Mouse (Mus musculus) thymus, adult 2 months (tissue): ENCODE measurements around the gene Nlrp3. TPM values are rescaled to one million over a fixed set of nuclear protein-coding genes. Genes with fewer than 3 reads are reported as not detected.
"Not testable (repeated sequence)": the region's sequence is repeated elsewhere in the genome, so short reads cannot be mapped to it uniquely, and the experiment has no call there.

Source experiments
- DNase-seq: peaks from one replicate; pipeline ENCODE4 v3.0.0; 2021
- H3K27ac ChIP-seq: fragments of 200-500 bp; 2 replicates; pipeline ENCODE4 v1.5.1; 2012; ENCODE audit warnings: low read length, control low read depth; ENCODE audit not compliant: control insufficient read depth, insufficient read depth
- H3K27me3 ChIP-seq: fragments of 200-500 bp; 2 replicates; pipeline ENCODE4 v1.6.1; 2012; ENCODE audit warnings: mild to moderate bottlenecking, low read length, moderate library complexity, mixed read lengths; ENCODE audit not compliant: control insufficient read depth, insufficient read depth
- H3K36me3 ChIP-seq: fragments of 200-500 bp; 2 replicates; pipeline ENCODE4 v1.6.1; 2012; ENCODE audit warnings: mild to moderate bottlenecking, low read length, moderate library complexity; ENCODE audit not compliant: control insufficient read depth, insufficient read depth
- H3K4me1 ChIP-seq: fragments of 200-500 bp; replicated peaks from 2 replicates; pipeline ENCODE4 v1.6.1; 2012; ENCODE audit warnings: low read length; ENCODE audit not compliant: control insufficient read depth, insufficient read depth
- H3K4me3 ChIP-seq: fragments of 200-500 bp; 2 replicates; pipeline ENCODE4 v1.5.1; 2012; ENCODE audit warnings: mild to moderate bottlenecking, low read length, control low read depth, moderate library complexity; ENCODE audit not compliant: control insufficient read depth, insufficient read depth
- CTCF ChIP-seq: fragments of 200-500 bp; IDR thresholded peaks from 2 replicates; pipeline ENCODE4 v1.5.1; 2012; ENCODE audit warnings: mild to moderate bottlenecking, control low read depth, low read length, moderate library complexity, borderline replicate concordance; ENCODE audit not compliant: control insufficient read depth, poor library complexity, insufficient read depth; ENCODE audit errors: extremely low read depth
- POLR2A ChIP-seq: fragments of 200-500 bp; IDR thresholded peaks from 2 replicates; pipeline ENCODE4 v1.6.1; 2012; ENCODE audit warnings: mild to moderate bottlenecking, low read length, control low read depth, moderate library complexity; ENCODE audit not compliant: control insufficient read depth, poor library complexity, insufficient read depth; ENCODE audit errors: extremely low read depth
- WGBS: fragments of 180-500 bp; shearing (Covaris S2); methylation state at CpG from one replicate; pipeline ENCODE4 v1.1.7; 2018; 5-methylcytosine and 5-hydroxymethylcytosine counted together
- polyA plus RNA-seq: library from polyadenylated mRNA; depleted of rRNA; stranded (reverse); fragments of >200 nt; gene quantifications from 2 replicates; pipeline ENCODE4 v1.2.3, GENCODE M21; 2012

Nlrp3 gene
- polyA plus RNA-seq, 1 experiment: 0.70 TPM

DNA sequence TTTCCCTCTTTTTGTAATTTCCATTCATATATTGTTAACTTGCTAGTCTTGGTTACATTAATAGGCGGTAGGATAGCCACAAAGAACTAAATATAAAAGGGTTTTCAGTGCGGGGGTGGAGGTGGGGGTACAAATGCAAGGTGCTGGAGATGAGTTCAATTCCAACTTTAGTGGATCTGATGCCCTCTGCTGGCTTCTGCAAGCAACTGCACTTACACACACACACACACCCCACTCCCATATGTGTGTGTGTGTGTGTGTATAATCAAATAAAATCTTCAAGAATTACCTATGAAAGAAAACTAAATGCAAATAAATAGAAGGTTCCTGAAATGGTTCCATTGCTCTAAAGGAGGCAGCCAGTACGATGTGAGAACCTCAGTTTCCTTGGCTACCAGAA lies 27.9 kb downstream of the Nlrp3 start:
- Histone ChIP-seq H3K36me3 (no peaks in the 10 kb centered on the region), H3K27ac (no peak overlapping the region), H3K4me3 (no peak overlapping the region), H3K4me1 (no peaks in the 10 kb centered on the region), H3K27me3 (no peaks in the 10 kb centered on the region; the same call in 1 of the 2 replicates)
- no peak for TF ChIP-seq CTCF
- no peak for TF ChIP-seq POLR2A
- WGBS: 38% methylated on average over 3 of the region's 3 CpGs
- DNase-seq: peak; percentile 7

DNA sequence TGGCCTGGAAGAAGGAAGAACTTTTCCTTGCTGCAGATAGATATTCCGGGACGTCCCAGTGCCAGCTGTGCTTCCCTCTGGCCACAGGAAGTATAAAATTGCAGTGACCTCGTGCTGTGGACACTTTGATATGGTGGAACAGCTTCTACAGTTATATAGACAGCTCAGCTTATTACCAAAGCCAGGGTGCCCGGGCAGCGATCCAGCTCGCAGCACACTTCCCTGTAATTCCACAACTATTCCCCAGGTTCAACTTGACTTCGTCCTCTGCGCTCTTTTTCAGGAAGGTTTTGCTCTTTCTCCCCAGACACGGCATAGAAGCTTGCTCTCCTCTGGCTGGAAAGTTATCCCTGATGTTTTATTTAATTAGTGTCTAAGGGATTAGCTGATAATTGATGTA lies 34.4 kb downstream of the Nlrp3 start:
- Histone ChIP-seq H3K27me3 (no peaks in the 10 kb centered on the region; the same call in 1 of the 2 replicates), H3K4me1 (no peaks in the 10 kb centered on the region)
- TF ChIP-seq CTCF (no peak), POLR2A (no peak)

DNA sequence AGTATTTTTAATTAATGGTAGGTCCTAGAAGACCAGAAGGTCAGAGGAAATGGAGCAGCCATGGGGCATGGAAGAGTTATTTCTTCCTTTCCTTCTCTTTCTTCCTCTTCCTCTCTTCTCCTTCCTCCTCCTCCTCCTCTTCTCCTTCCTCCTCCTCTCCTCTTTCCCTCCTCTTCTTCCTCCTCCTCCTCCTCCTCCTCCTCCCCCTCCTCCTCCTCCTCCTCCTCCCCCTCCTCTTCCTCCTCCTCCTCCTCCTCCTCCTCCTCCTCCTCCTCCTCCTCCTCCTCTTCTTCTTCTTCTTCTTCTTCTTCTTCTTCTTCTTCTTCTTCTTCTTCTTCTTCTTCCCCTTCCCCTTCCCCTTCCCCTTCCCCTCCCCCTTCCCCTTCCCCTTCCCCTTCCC lies 34.8 kb downstream of the Nlrp3 start, which contains the start of gene Olfr222:
Gene Olfr222 (minus strand): TSS at position 101 of the 400 bp plus-strand sequence.
- not testable (repeated sequence) for H3K27me3 ChIP-seq, H3K27ac ChIP-seq, H3K36me3 ChIP-seq, H3K4me1 ChIP-seq, H3K4me3 ChIP-seq, DNase-seq

More for the DNA sequence above, 34.4 kb downstream of the Nlrp3 start:
- Histone ChIP-seq H3K4me3 (no peak overlapping the region), H3K36me3 (no peaks in the 10 kb centered on the region), H3K27ac (no peak overlapping the region)
- no peak for DNase-seq
- WGBS: 56% methylated on average over 9 of the region's 9 CpGs

DNA sequence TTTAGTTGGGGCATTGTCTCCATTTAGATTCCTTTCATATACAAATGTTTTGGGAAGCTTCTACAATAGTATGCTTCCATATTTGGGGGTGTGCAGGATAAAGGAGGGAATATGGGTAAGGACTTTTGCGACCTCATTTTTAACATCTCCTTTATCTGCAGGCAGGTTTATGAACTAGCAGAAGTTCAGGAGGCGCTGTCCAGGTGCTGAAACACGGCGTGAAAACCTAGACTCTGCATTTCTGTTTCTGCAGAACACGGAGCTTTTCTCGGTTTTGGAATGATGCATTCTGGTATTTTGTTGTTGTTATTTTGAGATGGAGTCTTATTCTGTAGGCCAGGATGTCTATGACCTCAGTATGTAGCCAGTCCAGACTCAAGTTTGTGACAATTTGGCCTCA lies 43.2 kb downstream of the Nlrp3 start:
- Histone ChIP-seq H3K36me3 (no peaks in the 10 kb centered on the region), H3K27ac (no peak overlapping the region), H3K27me3 (no peaks in the 10 kb centered on the region), H3K4me1 (no peaks in the 10 kb centered on the region), H3K4me3 (no peak overlapping the region)
- DNase-seq: peak; percentile 13
- no peak for TF ChIP-seq POLR2A
- no peak for TF ChIP-seq CTCF
- 19% methylated on average over 6 of the region's 6 CpGs for WGBS

DNA sequence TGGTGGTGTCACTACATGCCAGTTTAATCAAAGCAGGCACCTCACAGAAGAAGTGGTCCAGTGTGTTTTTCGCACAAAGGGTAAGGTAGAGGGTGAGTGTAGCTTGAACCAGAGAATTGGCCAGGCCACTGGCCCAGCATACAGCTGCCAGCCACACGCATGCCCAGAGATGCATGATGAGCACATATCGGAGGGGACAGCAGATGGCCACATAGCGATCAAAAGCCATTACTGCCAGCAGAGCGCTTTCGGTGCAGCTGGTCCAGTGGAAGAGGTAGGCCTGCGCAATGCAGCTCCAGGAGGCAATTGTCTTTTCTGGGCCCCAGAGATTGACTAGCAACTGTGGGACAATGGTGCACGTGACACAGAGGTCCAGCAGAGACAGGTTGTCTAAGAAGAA lies 48.1 kb downstream of the Nlrp3 start:
- DNase-seq: no peak
- Histone ChIP-seq H3K4me1 (no peaks in the 10 kb centered on the region), H3K27me3 (no peaks in the 10 kb centered on the region), H3K27ac (no peak overlapping the region), H3K36me3 (no peaks in the 10 kb centered on the region), H3K4me3 (no peak overlapping the region)
- TF ChIP-seq CTCF (no peak), POLR2A (no peak)
- WGBS: 92% methylated on average over 8 of the region's 8 CpGs

DNA sequence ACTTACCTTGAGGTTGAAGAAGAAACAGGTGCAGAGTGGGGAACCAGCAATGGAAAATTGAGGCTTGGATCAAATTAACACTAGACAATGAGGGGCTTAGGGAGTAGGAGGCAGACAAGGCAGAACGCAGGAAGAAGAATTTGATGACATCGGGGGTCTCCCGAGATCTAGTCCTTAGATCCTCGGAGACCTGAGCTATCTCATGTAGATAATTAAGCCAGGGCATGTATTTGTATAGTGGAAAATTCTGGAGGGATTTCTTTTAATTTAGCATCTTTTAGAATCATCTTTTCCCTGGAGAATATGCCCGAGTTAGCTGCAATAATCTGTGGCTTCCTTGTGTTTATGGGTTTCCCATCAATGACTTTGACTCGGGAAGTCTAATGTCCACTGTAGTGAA lies 51.8 kb downstream of the Nlrp3 start, which contains the start of gene Olfr223:
Gene Olfr223 (minus strand): TSS at position 101 of the 400 bp plus-strand sequence.
- no peak within 1 kb of the TSS for H3K27ac ChIP-seq
- H3K4me1 ChIP-seq: no peaks in the 10 kb centered on the region
- no peak within 1 kb of the TSS for H3K4me3 ChIP-seq
- H3K27me3 ChIP-seq: no peaks in the 10 kb centered on the region
- H3K36me3 ChIP-seq: no peaks in the 10 kb centered on the region
- 89% methylated on average over 6 of the region's 6 CpGs for WGBS
- DNase-seq: no peak
- no peak for TF ChIP-seq POLR2A
- TF ChIP-seq CTCF: no peak

DNA sequence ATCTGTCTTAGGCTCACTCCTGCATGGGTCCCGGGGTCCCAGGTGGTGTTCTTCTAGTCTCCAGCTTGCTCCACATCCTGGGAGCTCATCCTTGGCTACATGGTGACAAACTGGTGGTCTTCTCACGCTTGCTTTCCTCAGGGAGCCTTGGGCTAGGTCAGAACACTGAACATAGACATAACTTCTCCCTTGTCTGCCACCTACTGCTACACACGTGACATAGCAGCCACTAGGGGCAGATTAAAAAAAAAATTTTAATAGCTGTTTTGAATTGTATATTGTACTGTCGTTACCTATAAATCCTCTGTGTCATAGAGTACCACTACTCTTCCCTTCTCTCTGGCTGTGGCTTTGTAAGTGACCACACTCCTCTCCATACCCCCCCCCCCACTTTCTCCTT lies 54.7 kb downstream of the Nlrp3 start:
- Histone ChIP-seq H3K4me1 (no peaks in the 10 kb centered on the region), H3K27ac (no peak overlapping the region), H3K36me3 (no peaks in the 10 kb centered on the region), H3K4me3 (no peak overlapping the region), H3K27me3 (no peaks in the 10 kb centered on the region)
- 27% methylated on average over 4 of the region's 4 CpGs for WGBS
- no peak for DNase-seq
- TF ChIP-seq POLR2A (no peak), CTCF (no peak)
